22 mouse cellular contexts compared by ENCODE assay signal in genomic region chr17:80936521-80936920, GRCm38 (mm10). TPM values are rescaled to one million over a fixed set of nuclear protein-coding genes. Genes with fewer than 3 reads are reported as not detected.
DNase-seq lines count a peak whose midpoint lies in the region; ATAC-seq and TF ChIP-seq lines count a peak whose summit lies in the region.
"Had no signal": no experiment of that assay in that cellular context is flagged by ENCODE, and none has a peak within 500 bp of the region (broad histone marks: within the 10 kb centered on the region; RNA-seq: fewer than 3 reads in every experiment).

No protein-coding gene starts in this region.

- peak; percentile 16 for DNase-seq in kidney, adult 2 months
- no peak for DNase-seq in kidney, postnatal 4 days
- no peak for DNase-seq in kidney, adult 18-20 months
- peak; percentile 54 for DNase-seq in midbrain, embryonic 11.5 days (ENCODE audit: low spot score, missing footprints)
- no peak for DNase-seq in midbrain, embryonic 10.5 days (ENCODE audit: low spot score)
- DNase-seq: adrenal gland, adult 8-10 months; adrenal gland, postnatal 25 days; cerebellum, adult 8-10 months; cerebellum, postnatal 36 days; embryo, embryonic 11 days; heart, adult 2 months had no signal

- H3K9me3 ChIP-seq in kidney, embryonic 16.5 days (ENCODE audit: low read length): no peaks in the 10 kb centered on the region
- no peaks in the 10 kb centered on the region for H3K9me3 ChIP-seq in midbrain, embryonic 11.5 days (ENCODE audit: control insufficient read depth, low read length)
- H3K9me3 ChIP-seq in midbrain, embryonic 10.5 days (replicated peaks): no peaks in the 10 kb centered on the region
- H3K9me3 ChIP-seq: embryonic facial prominence, embryonic 10.5 days; embryonic facial prominence, embryonic 13.5 days; forebrain, embryonic 12.5 days; forebrain, embryonic 15.5 days; hindbrain, embryonic 13.5 days had no signal

- no peak for TF ChIP-seq POLR2A in kidney, adult 2 months (IDR thresholded peaks at IDR 0.05; ENCODE audit: low read depth, low read length)

- no peaks in the 10 kb centered on the region for H3K36me3 ChIP-seq in kidney, adult 2 months (ENCODE audit: control insufficient read depth, insufficient read depth, low read length)
- no peaks in the 10 kb centered on the region for H3K36me3 ChIP-seq in kidney, embryonic 16.5 days (ENCODE audit: insufficient read depth, low read length)
- H3K36me3 ChIP-seq in midbrain, embryonic 11.5 days (ENCODE audit: control insufficient read depth, insufficient read depth, low read length): no peaks in the 10 kb centered on the region
- no peaks in the 10 kb centered on the region for H3K36me3 ChIP-seq in midbrain, embryonic 10.5 days
- H3K36me3 ChIP-seq: embryonic facial prominence, embryonic 10.5 days; embryonic facial prominence, embryonic 13.5 days; forebrain, embryonic 12.5 days; forebrain, embryonic 15.5 days; hindbrain, embryonic 13.5 days had no signal

- no peaks in the 10 kb centered on the region for H3K4me1 ChIP-seq in kidney, adult 2 months (ENCODE audit: control insufficient read depth, insufficient read depth, low read length)
- H3K4me1 ChIP-seq in kidney, embryonic 16.5 days (ENCODE audit: insufficient read depth, low read length): 0 out of 2 replicates have a peak, but pooled peaks cover 2% of the 10 kb centered on the region
- H3K4me1 ChIP-seq in midbrain, embryonic 11.5 days (ENCODE audit: control insufficient read depth, insufficient read depth, low read length): no peaks in the 10 kb centered on the region
- no peaks in the 10 kb centered on the region for H3K4me1 ChIP-seq in midbrain, embryonic 10.5 days
- H3K4me1 ChIP-seq: embryonic facial prominence, embryonic 10.5 days; embryonic facial prominence, embryonic 13.5 days; forebrain, embryonic 12.5 days; forebrain, embryonic 15.5 days; hindbrain, embryonic 13.5 days had no signal

- no peak overlapping the region for H3K4me3 ChIP-seq in kidney, adult 2 months (ENCODE audit: insufficient read depth, low read depth, low read length)
- H3K4me3 ChIP-seq in kidney, embryonic 16.5 days (ENCODE audit: low read length): no peak overlapping the region
- H3K4me3 ChIP-seq in midbrain, embryonic 11.5 days (ENCODE audit: low read depth, low read length): no peak overlapping the region
- no peak overlapping the region for H3K4me3 ChIP-seq in midbrain, embryonic 10.5 days
- H3K4me3 ChIP-seq: embryonic facial prominence, embryonic 10.5 days; embryonic facial prominence, embryonic 13.5 days; erythroblast, embryonic 14.5 days; forebrain, embryonic 12.5 days; forebrain, embryonic 15.5 days; heart, adult 2 months; hindbrain, embryonic 13.5 days had no signal

- WGBS in kidney, adult 2 months: 48% methylated on average over 5 of the region's 5 CpGs
- WGBS in kidney, embryonic 16.5 days: 36% methylated on average over 5 of the region's 5 CpGs
- WGBS in midbrain, embryonic 11.5 days: 76% methylated on average over 5 of the region's 5 CpGs
- 81% methylated on average over 5 of the region's 5 CpGs for WGBS in midbrain, embryonic 10.5 days

- no peaks in the 10 kb centered on the region for H3K27me3 ChIP-seq in kidney, adult 2 months (replicated peaks; ENCODE audit: control insufficient read depth, insufficient read depth, low read length)
- H3K27me3 ChIP-seq in kidney, embryonic 16.5 days (ENCODE audit: insufficient read depth, low read length): no peaks in the 10 kb centered on the region
- no peaks in the 10 kb centered on the region for H3K27me3 ChIP-seq in midbrain, embryonic 11.5 days (ENCODE audit: control insufficient read depth, insufficient read depth, low read length)
- peaks cover 5% of the 10 kb centered on the region; the same call in 1 of the 2 replicates for H3K27me3 ChIP-seq in midbrain, embryonic 10.5 days (ENCODE audit: low read depth, poor library complexity, severe bottlenecking)
- H3K27me3 ChIP-seq: embryonic facial prominence, embryonic 13.5 days; forebrain, embryonic 12.5 days; forebrain, embryonic 15.5 days; hindbrain, embryonic 13.5 days had no signal

- H3K27ac ChIP-seq in kidney, adult 2 months (ENCODE audit: insufficient read depth, low read depth, low read length): no peak overlapping the region
- no peak overlapping the region for H3K27ac ChIP-seq in kidney, embryonic 16.5 days (ENCODE audit: low read length)
- H3K27ac ChIP-seq in midbrain, embryonic 11.5 days (ENCODE audit: low read depth, low read length): no peak overlapping the region
- H3K27ac ChIP-seq in midbrain, embryonic 10.5 days (replicated peaks): no peak overlapping the region
- H3K27ac ChIP-seq: embryonic facial prominence, embryonic 10.5 days; embryonic facial prominence, embryonic 13.5 days; forebrain, embryonic 12.5 days; forebrain, embryonic 15.5 days; heart, adult 2 months; hindbrain, embryonic 13.5 days had no signal

- H3K9ac ChIP-seq in kidney, embryonic 16.5 days (replicated peaks; ENCODE audit: low read length): no peak overlapping the region
- H3K9ac ChIP-seq in midbrain, embryonic 11.5 days (ENCODE audit: low read length): no peak overlapping the region
- H3K9ac ChIP-seq: embryonic facial prominence, embryonic 13.5 days; forebrain, embryonic 12.5 days; forebrain, embryonic 15.5 days; hindbrain, embryonic 13.5 days had no signal

- ATAC-seq in kidney, embryonic 16.5 days (ENCODE audit: low FRiP score, low TSS enrichment): peak; percentile 33; the same call in 1 of the 2 replicates
- ATAC-seq in midbrain, embryonic 11.5 days (ENCODE audit: low FRiP score): no peak
- ATAC-seq: activated CD4-positive, CD25-positive, alpha-beta regulatory T cell, adult 4 months; CD4-positive, CD25-positive, alpha-beta regulatory T cell, adult 4 months; forebrain, embryonic 15.5 days had no signal

- no peak overlapping the region for H3K4me2 ChIP-seq in kidney, embryonic 16.5 days (replicated peaks; ENCODE audit: low read depth, low read length)
- H3K4me2 ChIP-seq in midbrain, embryonic 11.5 days: no peak overlapping the region
- H3K4me2 ChIP-seq: embryonic facial prominence, embryonic 13.5 days; forebrain, embryonic 12.5 days; forebrain, embryonic 15.5 days; heart, embryonic 11.5 days; hindbrain, embryonic 13.5 days had no signal

- TF ChIP-seq CTCF in kidney, adult 2 months (conservative IDR thresholded peaks at IDR 0.05; ENCODE audit: insufficient read depth, insufficient read length, low read depth, low read length): no peak

RNA-seq across cellular contexts. Expression of gene Tmem178, which starts 7.9 kb away (rescaled TPM):
- 19.9 and 25.9 TPM in 2 replicates for polyA plus RNA-seq in kidney, adult 2 months (2012; rRNA removed)
- polyA plus RNA-seq in kidney, embryonic 16.5 days (2015; fragmentation: Nextera tagmentation; extraction: Ambion mirVana): 16.8 and 17.8 TPM in 2 replicates
- 12.8 and 14.2 TPM in 2 replicates for polyA plus RNA-seq in midbrain, embryonic 11.5 days (2014; fragmentation: Nextera tagmentation; extraction: Ambion mirVana)
- 6.4 and 8.6 TPM in 2 replicates for polyA plus RNA-seq in midbrain, embryonic 10.5 days (2016; fragmentation: Nextera tagmentation; extraction: Ambion mirVana)
- polyA plus RNA-seq: activated CD4-positive, CD25-positive, alpha-beta regulatory T cell, adult 4 months; C2C12; CD4-positive, CD25-positive, alpha-beta regulatory T cell, adult 4 months; erythroblast, embryonic 14.5 days had no signal

Comparison
In these comparisons a context has a peak if more than half of its experiments do, and no peak if none do; other contexts are left out.
1. DNase-seq: peak in kidney, adult 2 months (single experiment) and midbrain, embryonic 11.5 days (single experiment); none in kidney, postnatal 4 days (0 of 2), kidney, adult 18-20 months (single experiment) and midbrain, embryonic 10.5 days (single experiment).